8 mouse cellular contexts compared by ENCODE assay signal in the genomic region with DNA sequence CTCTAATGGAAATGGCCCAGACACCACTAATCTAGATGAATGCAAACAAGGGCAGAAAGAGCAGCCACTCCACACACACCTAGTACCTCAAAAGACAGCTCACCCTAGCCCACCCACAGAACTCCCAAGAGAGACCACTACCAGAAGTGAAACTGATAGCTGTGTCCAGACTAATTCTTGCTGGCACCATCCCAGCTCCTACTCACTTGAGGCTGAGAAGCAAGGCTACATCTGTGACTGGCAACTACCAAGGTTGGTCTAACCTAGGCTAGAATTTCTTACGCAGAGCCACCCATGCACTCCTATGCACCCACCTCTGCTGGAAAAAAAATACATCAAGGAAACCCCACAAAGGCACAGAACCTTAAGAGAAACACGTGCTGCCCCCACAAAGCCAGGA. TPM values are rescaled to one million over a fixed set of nuclear protein-coding genes. Genes with fewer than 3 reads are reported as not detected.
DNase-seq lines count a peak whose midpoint lies in the region; ATAC-seq and TF ChIP-seq lines count a peak whose summit lies in the region.
"Had no signal": no experiment of that assay in that cellular context is flagged by ENCODE, and none has a peak within 500 bp of the region (broad histone marks: within the 10 kb centered on the region; RNA-seq: fewer than 3 reads in every experiment).

No protein-coding gene starts in this region.

- H3K4me3 ChIP-seq in lung, embryonic 15.5 days: no peak overlapping the region
- H3K4me3 ChIP-seq in lung, postnatal 0 days (ENCODE audit: low read depth, low read length): no peak overlapping the region
- peak overlapping the region; percentile 99 for H3K4me3 ChIP-seq in forebrain, embryonic 12.5 days (replicated peaks)
- H3K4me3 ChIP-seq in limb, embryonic 11.5 days (ENCODE audit: low read depth, low read length): 0 out of 2 replicates have a peak overlapping the region, but pooled peaks have one; percentile 6
- H3K4me3 ChIP-seq in stomach, embryonic 14.5 days (ENCODE audit: low read depth, low read length): no peak overlapping the region

- no peaks in the 10 kb centered on the region for H3K27me3 ChIP-seq in lung, embryonic 15.5 days
- H3K27me3 ChIP-seq in lung, postnatal 0 days (replicated peaks; ENCODE audit: insufficient read depth, low read length): no peaks in the 10 kb centered on the region
- no peaks in the 10 kb centered on the region for H3K27me3 ChIP-seq in forebrain, embryonic 12.5 days
- no peaks in the 10 kb centered on the region for H3K27me3 ChIP-seq in limb, embryonic 11.5 days (ENCODE audit: control insufficient read depth, insufficient read depth, low read length)
- H3K27me3 ChIP-seq in stomach, embryonic 14.5 days (ENCODE audit: control insufficient read depth, insufficient read depth, low read length): no peaks in the 10 kb centered on the region
- H3K27me3 ChIP-seq: Patski had no signal

- no peak overlapping the region for H3K27ac ChIP-seq in lung, embryonic 15.5 days
- no peak overlapping the region for H3K27ac ChIP-seq in lung, postnatal 0 days (ENCODE audit: low read length)
- H3K27ac ChIP-seq in forebrain, embryonic 12.5 days: peak overlapping the region; percentile 99
- H3K27ac ChIP-seq in limb, embryonic 11.5 days (replicated peaks; ENCODE audit: low read depth, low read length): no peak overlapping the region
- H3K27ac ChIP-seq in stomach, embryonic 14.5 days (ENCODE audit: low read length): peak overlapping the region; percentile 99; the same call in 1 of the 2 replicates

- no peaks in the 10 kb centered on the region for H3K9me3 ChIP-seq in lung, embryonic 15.5 days
- no peaks in the 10 kb centered on the region for H3K9me3 ChIP-seq in lung, postnatal 0 days (ENCODE audit: low read length)
- H3K9me3 ChIP-seq in forebrain, embryonic 12.5 days: no peaks in the 10 kb centered on the region
- H3K9me3 ChIP-seq in limb, embryonic 11.5 days (ENCODE audit: control insufficient read depth, low read length): no peaks in the 10 kb centered on the region
- no peaks in the 10 kb centered on the region for H3K9me3 ChIP-seq in stomach, embryonic 14.5 days (ENCODE audit: control insufficient read depth, low read depth, low read length)

- H3K4me1 ChIP-seq in lung, embryonic 15.5 days: peaks cover 24% of the 10 kb centered on the region
- peaks cover 20% of the 10 kb centered on the region for H3K4me1 ChIP-seq in lung, postnatal 0 days (ENCODE audit: insufficient read depth, low read depth, low read length)
- H3K4me1 ChIP-seq in forebrain, embryonic 12.5 days: peaks cover 39% of the 10 kb centered on the region
- peaks cover 19% of the 10 kb centered on the region for H3K4me1 ChIP-seq in limb, embryonic 11.5 days (ENCODE audit: control insufficient read depth, insufficient read depth, low read length)
- peaks cover 17% of the 10 kb centered on the region for H3K4me1 ChIP-seq in stomach, embryonic 14.5 days (ENCODE audit: control insufficient read depth, insufficient read depth, low read length)

- ATAC-seq in lung, embryonic 15.5 days (ENCODE audit: borderline replicate concordance, extremely low read depth, low FRiP score, low TSS enrichment): no peak
- ATAC-seq in lung, postnatal 0 days: no peak
- no peak for ATAC-seq in forebrain, embryonic 12.5 days (ENCODE audit: low FRiP score)
- ATAC-seq in limb, embryonic 11.5 days (ENCODE audit: insufficient number of reproducible peaks, low FRiP score, low TSS enrichment, low read depth): no peak
- ATAC-seq in stomach, embryonic 14.5 days (ENCODE audit: insufficient number of reproducible peaks, insufficient read depth, low FRiP score, low read depth): no peak
- no peak for ATAC-seq in megakaryocyte progenitor cell, adult 5-6 weeks (replicated peaks; ENCODE audit: poor library complexity)

- TF ChIP-seq CTCF in lung, postnatal 0 days (IDR thresholded peaks at IDR 0.05): no peak

- 72% methylated on average over 2 of the region's 2 CpGs for WGBS in lung, embryonic 15.5 days
- 83% methylated on average over 2 of the region's 2 CpGs for WGBS in lung, postnatal 0 days
- 89% methylated on average over 2 of the region's 2 CpGs for WGBS in forebrain, embryonic 12.5 days
- WGBS in limb, embryonic 11.5 days: 96% methylated on average over 2 of the region's 2 CpGs
- 78% methylated on average over 2 of the region's 2 CpGs for WGBS in stomach, embryonic 14.5 days

- no peak for TF ChIP-seq EP300 in lung, postnatal 0 days (IDR thresholded peaks at IDR 0.05)

- H3K36me3 ChIP-seq in lung, embryonic 15.5 days: peaks cover 32% of the 10 kb centered on the region
- peaks cover 18% of the 10 kb centered on the region; the same call in 1 of the 2 replicates for H3K36me3 ChIP-seq in lung, postnatal 0 days (ENCODE audit: insufficient read depth, low read length)
- peaks cover 39% of the 10 kb centered on the region for H3K36me3 ChIP-seq in forebrain, embryonic 12.5 days (replicated peaks)
- H3K36me3 ChIP-seq in limb, embryonic 11.5 days (ENCODE audit: control insufficient read depth, insufficient read depth, low read length): peaks cover 28% of the 10 kb centered on the region
- H3K36me3 ChIP-seq in stomach, embryonic 14.5 days (ENCODE audit: control insufficient read depth, insufficient read depth, low read length): peaks cover 34% of the 10 kb centered on the region

- peak overlapping the region; percentile 87; the same call in 1 of the 2 replicates for H3K4me2 ChIP-seq in lung, embryonic 15.5 days
- no peak overlapping the region for H3K4me2 ChIP-seq in lung, postnatal 0 days (replicated peaks; ENCODE audit: low read depth, low read length)
- H3K4me2 ChIP-seq in forebrain, embryonic 12.5 days: peak overlapping the region; percentile 94
- peak overlapping the region; percentile 95; the same call in 1 of the 2 replicates for H3K4me2 ChIP-seq in limb, embryonic 11.5 days (ENCODE audit: low read depth, severe bottlenecking)
- H3K4me2 ChIP-seq in stomach, embryonic 14.5 days (replicated peaks; ENCODE audit: low read depth, low read length): peak overlapping the region; percentile 96; the same call in 1 of the 2 replicates

- DNase-seq in lung, postnatal 0 days (ENCODE audit: low spot score): no peak
- DNase-seq in limb, embryonic 11.5 days (ENCODE audit: low spot score): no peak
- DNase-seq in lung, postnatal 25 days (ENCODE audit: low spot score): no peak

- no peak overlapping the region for H3K9ac ChIP-seq in lung, embryonic 15.5 days
- no peak overlapping the region for H3K9ac ChIP-seq in lung, postnatal 0 days (replicated peaks; ENCODE audit: low read depth)
- peak overlapping the region; percentile 100 for H3K9ac ChIP-seq in forebrain, embryonic 12.5 days
- peak overlapping the region; percentile 100; the same call in 1 of the 2 replicates for H3K9ac ChIP-seq in limb, embryonic 11.5 days (ENCODE audit: low read length)
- 0 out of 2 replicates have a peak overlapping the region, but pooled peaks have one; percentile 7 for H3K9ac ChIP-seq in stomach, embryonic 14.5 days (replicated peaks; ENCODE audit: low read depth, low read length)

RNA-seq across cellular contexts. Expression of a gene that starts 12.5 kb away (rescaled TPM):
- polyA plus RNA-seq in lung, embryonic 15.5 days (2015; fragmentation: Nextera tagmentation; extraction: Ambion mirVana): 118 and 192 TPM in 2 replicates
- polyA plus RNA-seq in lung, postnatal 0 days (2015; fragmentation: Nextera tagmentation; extraction: Ambion mirVana): 39.3 and 49.3 TPM in 2 replicates
- 81.1 and 105 TPM in 2 replicates for polyA plus RNA-seq in forebrain, embryonic 12.5 days (2016; fragmentation: Nextera tagmentation; extraction: Ambion mirVana)
- 300 and 440 TPM in 2 replicates for polyA plus RNA-seq in limb, embryonic 11.5 days (2014; fragmentation: Nextera tagmentation; extraction: Ambion mirVana)
- 50.8 and 53.7 TPM in 2 replicates for polyA plus RNA-seq in stomach, embryonic 14.5 days (2014; fragmentation: Nextera tagmentation; extraction: Ambion mirVana)
- 256 and 268 TPM in 2 replicates for total RNA-seq in megakaryocyte progenitor cell, adult 5-6 weeks (2015)
- total RNA-seq in megakaryocyte progenitor cell, adult 5-6 weeks (2017): 174 and 218 TPM in 2 replicates

RNA-seq across cellular contexts. Expression of a gene that starts 22.5 kb away (rescaled TPM):
- polyA plus RNA-seq in lung, embryonic 15.5 days (2015; fragmentation: Nextera tagmentation; extraction: Ambion mirVana): 19.1 and 20.8 TPM in 2 replicates
- polyA plus RNA-seq in lung, postnatal 0 days (2015; fragmentation: Nextera tagmentation; extraction: Ambion mirVana): 6.1 and 7.7 TPM in 2 replicates
- polyA plus RNA-seq in forebrain, embryonic 12.5 days (2016; fragmentation: Nextera tagmentation; extraction: Ambion mirVana): 19.2 and 23.0 TPM in 2 replicates
- 14.0 and 17.6 TPM in 2 replicates for polyA plus RNA-seq in limb, embryonic 11.5 days (2014; fragmentation: Nextera tagmentation; extraction: Ambion mirVana)
- polyA plus RNA-seq in stomach, embryonic 14.5 days (2014; fragmentation: Nextera tagmentation; extraction: Ambion mirVana): 9.1 and 10.8 TPM in 2 replicates
- total RNA-seq in megakaryocyte progenitor cell, adult 5-6 weeks (2015): 12.8 and 15.7 TPM in 2 replicates
- 18.9 and 22.1 TPM in 2 replicates for total RNA-seq in megakaryocyte progenitor cell, adult 5-6 weeks (2017)

RNA-seq across cellular contexts. Expression of a gene that starts 22.6 kb away (rescaled TPM):
- polyA plus RNA-seq in lung, embryonic 15.5 days (2015; fragmentation: Nextera tagmentation; extraction: Ambion mirVana): 13.1 and 16.6 TPM in 2 replicates
- polyA plus RNA-seq in lung, postnatal 0 days (2015; fragmentation: Nextera tagmentation; extraction: Ambion mirVana): 3.2 and 3.4 TPM in 2 replicates
- polyA plus RNA-seq in forebrain, embryonic 12.5 days (2016; fragmentation: Nextera tagmentation; extraction: Ambion mirVana): 24.4 and 24.7 TPM in 2 replicates
- 18.1 and 18.3 TPM in 2 replicates for polyA plus RNA-seq in limb, embryonic 11.5 days (2014; fragmentation: Nextera tagmentation; extraction: Ambion mirVana)
- polyA plus RNA-seq in stomach, embryonic 14.5 days (2014; fragmentation: Nextera tagmentation; extraction: Ambion mirVana): 18.3 and 20.2 TPM in 2 replicates
- 16.6 and 18.3 TPM in 2 replicates for total RNA-seq in megakaryocyte progenitor cell, adult 5-6 weeks (2015)
- 18.9 and 25.2 TPM in 2 replicates for total RNA-seq in megakaryocyte progenitor cell, adult 5-6 weeks (2017)

Comparison
In these comparisons a context has a peak if more than half of its experiments do, and no peak if none do; other contexts are left out.
1. H3K27ac ChIP-seq: peak in forebrain, embryonic 12.5 days (single experiment) and stomach, embryonic 14.5 days (single experiment); none in lung, embryonic 15.5 days (single experiment), lung, postnatal 0 days (single experiment) and limb, embryonic 11.5 days (single experiment).
2. H3K4me3 ChIP-seq: peak in forebrain, embryonic 12.5 days (single experiment) and limb, embryonic 11.5 days (single experiment); none in lung, embryonic 15.5 days (single experiment), lung, postnatal 0 days (single experiment) and stomach, embryonic 14.5 days (single experiment).
3. H3K9ac ChIP-seq: peak in forebrain, embryonic 12.5 days (single experiment), limb, embryonic 11.5 days (single experiment) and stomach, embryonic 14.5 days (single experiment); none in lung, embryonic 15.5 days (single experiment) and lung, postnatal 0 days (single experiment).